Mouse (Mus musculus): ENCODE results near the gene Bcl7b. TPM values are rescaled to one million over a fixed set of nuclear protein-coding genes. Genes with fewer than 3 reads are reported as not detected.
A peak's percentile ranks its signal among the peaks of the same experiment; 100 is the strongest.

Gene Bcl7b
- polyA plus RNA-seq, 1 experiment from 2014 or later: 50.2 TPM

DNA sequence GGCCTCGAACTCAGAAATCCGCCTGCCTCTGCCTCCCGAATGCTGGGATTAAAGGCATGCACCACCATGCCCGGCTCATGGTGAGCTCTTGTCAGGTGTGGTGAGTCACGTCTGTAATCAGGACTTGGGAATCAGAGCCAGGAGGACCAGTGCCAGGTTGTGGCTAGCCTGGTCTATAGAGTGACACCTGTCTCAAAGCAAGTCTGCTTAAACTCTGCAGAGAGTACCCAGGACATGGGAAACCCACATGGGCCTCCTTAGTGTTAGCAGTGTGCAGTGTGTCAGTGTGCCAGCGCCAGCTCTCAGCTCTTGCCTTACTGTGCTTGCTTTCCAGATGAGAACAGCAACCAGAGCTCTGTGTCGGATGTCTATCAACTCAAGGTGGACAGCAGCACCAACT lies 11.5 kb downstream of the Bcl7b start:
- H3K36me3 ChIP-seq (ENCODE audit: insufficient read depth): peaks cover 80% of the 10 kb centered on the region
- no peak overlapping the region for H3K4me3 ChIP-seq (ENCODE audit: low read depth, low read length)
- DNase-seq (no peak), ATAC-seq (ENCODE audit: insufficient read depth) (no peak)
- no peak overlapping the region for H3K4me2 ChIP-seq
- no peak overlapping the region for H3K27ac ChIP-seq (ENCODE audit: low read depth)
- TF ChIP-seq CTCF (IDR thresholded peaks at IDR 0.05; ENCODE audit: low read depth): no peak
- H3K27me3 ChIP-seq (ENCODE audit: insufficient read depth, low read length): no peaks in the 10 kb centered on the region
- 92% methylated on average over 6 of the region's 7 CpGs for WGBS
- no peaks in the 10 kb centered on the region for H3K4me1 ChIP-seq (ENCODE audit: insufficient read depth)
- no peaks in the 10 kb centered on the region for H3K9me3 ChIP-seq (ENCODE audit: low read depth, low read length)
- H3K9ac ChIP-seq: no peak overlapping the region

DNA sequence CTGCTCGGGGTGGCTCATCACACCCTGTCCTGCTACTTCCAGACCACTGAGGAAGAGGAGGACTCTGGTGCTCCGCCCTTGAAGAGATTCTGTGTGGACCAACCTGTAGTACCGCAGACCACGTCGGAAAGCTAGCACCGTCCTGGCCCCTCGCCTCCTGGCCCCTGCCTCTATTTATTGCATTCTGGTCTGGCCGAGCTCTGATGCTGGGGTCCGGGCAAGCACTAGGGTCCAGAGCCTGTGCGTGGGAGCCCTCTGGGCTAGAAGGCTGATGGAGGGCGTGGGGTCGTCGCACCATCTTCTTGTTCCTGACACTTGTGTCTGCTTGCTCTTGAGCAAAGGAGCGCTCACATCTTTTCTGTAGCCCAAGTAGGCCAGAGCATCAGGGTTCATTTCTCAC lies 12.7 kb downstream of the Bcl7b start:
- DNase-seq: no peak
- ATAC-seq (ENCODE audit: insufficient read depth): no peak
- Histone ChIP-seq H3K27ac (ENCODE audit: low read depth) (no peak overlapping the region), H3K27me3 (ENCODE audit: insufficient read depth, low read length) (no peaks in the 10 kb centered on the region), H3K4me1 (ENCODE audit: insufficient read depth) (no peaks in the 10 kb centered on the region), H3K9me3 (ENCODE audit: low read depth, low read length) (no peaks in the 10 kb centered on the region), H3K9ac (no peak overlapping the region), H3K4me3 (ENCODE audit: low read depth, low read length) (no peak overlapping the region), H3K4me2 (no peak overlapping the region), H3K36me3 (ENCODE audit: insufficient read depth) (peaks cover 69% of the 10 kb centered on the region)
- no peak for TF ChIP-seq CTCF (IDR thresholded peaks at IDR 0.05; ENCODE audit: low read depth)
- WGBS: 96% methylated on average over 14 of the region's 14 CpGs

DNA sequence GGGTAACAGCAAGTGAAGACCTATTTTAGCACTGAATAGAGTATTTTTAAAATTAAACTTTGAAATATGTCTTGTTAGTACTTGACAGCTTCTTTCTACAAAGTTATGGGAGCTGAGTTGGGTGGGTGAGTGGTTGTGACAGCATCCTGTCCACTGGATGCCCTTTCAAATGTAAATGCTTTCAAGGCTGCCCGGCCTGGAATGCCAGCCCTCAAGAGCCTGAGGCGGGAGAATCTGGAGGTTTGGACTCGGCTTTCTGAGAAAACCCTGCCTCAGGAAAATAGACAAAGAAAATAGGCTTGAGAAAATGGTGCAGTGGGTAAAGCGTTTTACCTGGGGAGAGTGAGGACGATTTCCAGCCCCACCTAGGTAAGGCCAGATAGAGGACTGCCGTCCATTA lies 13.7 kb downstream of the Bcl7b start:
- Histone ChIP-seq H3K4me1 (ENCODE audit: insufficient read depth) (no peaks in the 10 kb centered on the region), H3K27ac (ENCODE audit: low read depth) (no peak overlapping the region), H3K36me3 (ENCODE audit: insufficient read depth) (peaks cover 59% of the 10 kb centered on the region), H3K4me2 (no peak overlapping the region), H3K27me3 (ENCODE audit: insufficient read depth, low read length) (no peaks in the 10 kb centered on the region), H3K9ac (no peak overlapping the region), H3K9me3 (ENCODE audit: low read depth, low read length) (no peaks in the 10 kb centered on the region), H3K4me3 (ENCODE audit: low read depth, low read length) (no peak overlapping the region)
- ATAC-seq (ENCODE audit: insufficient read depth) (no peak), DNase-seq (no peak)
- TF ChIP-seq CTCF (IDR thresholded peaks at IDR 0.05; ENCODE audit: low read depth): no peak
- 87% methylated on average over 6 of the region's 6 CpGs for WGBS

DNA sequence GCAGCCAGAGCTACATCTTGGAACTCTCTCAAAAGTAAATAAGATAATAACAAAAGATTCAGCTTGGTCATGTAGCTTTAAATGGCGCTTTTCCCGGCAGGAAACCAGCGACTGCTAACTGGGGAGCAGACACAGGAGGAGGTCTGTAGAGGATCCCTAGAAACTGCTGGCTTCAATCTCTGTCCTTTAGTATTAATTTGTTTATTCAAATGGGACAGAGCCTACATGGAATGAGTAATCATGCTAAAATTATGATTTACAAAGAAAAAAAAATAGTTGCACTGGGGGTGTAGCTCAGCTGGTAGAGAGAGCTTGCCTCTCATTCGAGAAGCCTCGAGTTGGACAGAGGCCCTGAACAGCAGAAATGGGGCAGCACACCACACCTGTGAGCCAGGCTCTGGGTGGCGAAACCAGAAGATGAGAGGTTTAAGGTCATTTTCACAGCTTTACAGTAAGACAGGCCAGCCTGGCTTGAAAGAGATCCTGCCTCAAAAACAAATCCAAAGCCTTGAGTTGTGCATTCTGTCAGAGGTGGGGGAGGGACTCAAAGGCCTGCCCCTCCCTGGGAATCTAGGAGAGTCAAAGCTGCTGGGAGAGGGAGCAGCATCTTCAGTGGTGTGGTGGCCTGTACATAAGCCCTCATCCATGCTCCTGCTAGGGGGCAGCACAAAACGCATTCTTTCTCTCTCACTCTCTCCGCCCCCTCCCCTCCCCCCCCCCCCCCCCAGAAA lies 15.2 kb downstream of the Bcl7b start:
- TF ChIP-seq CTCF (IDR thresholded peaks at IDR 0.05; ENCODE audit: low read depth): no peak
- Histone ChIP-seq H3K36me3 (ENCODE audit: insufficient read depth) (peaks cover 47% of the 10 kb centered on the region), H3K4me3 (ENCODE audit: low read depth, low read length) (no peak overlapping the region), H3K27ac (ENCODE audit: low read depth) (peak overlapping the region; percentile 36; the same call in 1 of the 2 replicates), H3K9me3 (ENCODE audit: low read depth, low read length) (no peaks in the 10 kb centered on the region), H3K4me1 (ENCODE audit: insufficient read depth) (no peaks in the 10 kb centered on the region), H3K9ac (no peak overlapping the region), H3K27me3 (ENCODE audit: insufficient read depth, low read length) (no peaks in the 10 kb centered on the region), H3K4me2 (no peak overlapping the region)
- WGBS: 39% methylated on average over 8 of the region's 8 CpGs
- ATAC-seq (ENCODE audit: insufficient read depth): no peak
- DNase-seq: no peak

DNA sequence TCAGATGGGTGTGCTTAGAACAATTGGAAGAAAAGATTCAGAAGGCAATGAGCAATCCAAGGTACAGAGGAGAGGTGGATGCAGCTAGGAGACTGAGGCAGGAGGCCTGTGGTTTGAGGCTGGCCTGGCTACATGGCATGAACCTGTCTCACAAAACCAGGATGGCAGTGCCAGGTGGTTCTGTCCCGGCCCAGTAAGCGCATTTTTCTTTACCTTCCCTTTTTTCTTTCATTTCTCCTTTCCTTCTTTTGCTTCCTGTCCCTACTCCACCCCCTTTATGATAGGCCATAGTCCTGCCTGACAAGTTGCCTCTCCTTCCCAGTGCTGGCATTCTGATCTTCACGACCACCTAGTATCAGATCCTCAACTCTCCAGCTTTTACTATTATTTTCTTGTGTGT lies 16.9 kb downstream of the Bcl7b start:
- WGBS: 95% methylated on average over 3 of the region's 3 CpGs
- peaks cover 8% of the 10 kb centered on the region for H3K4me1 ChIP-seq (ENCODE audit: insufficient read depth)
- H3K4me2 ChIP-seq: no peak overlapping the region
- no peak overlapping the region for H3K4me3 ChIP-seq (ENCODE audit: low read depth, low read length)
- H3K9ac ChIP-seq: no peak overlapping the region
- DNase-seq (no peak), ATAC-seq (ENCODE audit: insufficient read depth) (no peak)
- H3K36me3 ChIP-seq (ENCODE audit: insufficient read depth): peaks cover 42% of the 10 kb centered on the region
- H3K27ac ChIP-seq (ENCODE audit: low read depth): no peak overlapping the region
- H3K9me3 ChIP-seq (ENCODE audit: low read depth, low read length): no peaks in the 10 kb centered on the region
- no peaks in the 10 kb centered on the region for H3K27me3 ChIP-seq (ENCODE audit: insufficient read depth, low read length)
- no peak for TF ChIP-seq CTCF (IDR thresholded peaks at IDR 0.05; ENCODE audit: low read depth)

DNA sequence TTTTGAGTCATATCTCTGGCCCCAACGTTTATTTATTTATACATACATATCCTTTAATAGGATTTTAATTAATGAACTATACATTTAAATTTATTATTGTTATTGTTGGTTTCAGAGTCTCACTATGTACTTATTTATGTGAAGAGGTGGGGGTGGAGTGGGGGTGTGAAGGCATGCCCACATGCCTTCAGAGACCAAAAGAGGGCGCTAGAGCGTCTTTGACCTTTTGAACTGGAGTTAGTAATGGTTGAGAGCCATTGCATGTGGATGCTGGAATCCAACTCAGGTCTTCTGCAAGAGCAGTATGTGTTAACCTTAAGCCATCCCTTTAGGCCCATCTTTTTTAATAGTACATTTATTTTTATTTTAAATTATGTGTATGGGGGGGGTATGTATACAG lies 17.5 kb downstream of the Bcl7b start:
- no peak for ATAC-seq (ENCODE audit: insufficient read depth)
- H3K27me3 ChIP-seq (ENCODE audit: insufficient read depth, low read length): no peaks in the 10 kb centered on the region
- H3K4me1 ChIP-seq (ENCODE audit: insufficient read depth): peaks cover 9% of the 10 kb centered on the region
- H3K9me3 ChIP-seq (ENCODE audit: low read depth, low read length): no peaks in the 10 kb centered on the region
- DNase-seq: peak; percentile 41
- H3K4me3 ChIP-seq (ENCODE audit: low read depth, low read length): no peak overlapping the region
- peak overlapping the region; percentile 84; the same call in 1 of the 2 replicates for H3K4me2 ChIP-seq
- 0 out of 2 replicates have a peak, but pooled peaks have one; percentile 34 for TF ChIP-seq CTCF (IDR thresholded peaks at IDR 0.05; ENCODE audit: low read depth)
- no peak overlapping the region for H3K9ac ChIP-seq
- H3K27ac ChIP-seq (ENCODE audit: low read depth): no peak overlapping the region
- 23% methylated on average over 3 of the region's 3 CpGs for WGBS
- peaks cover 41% of the 10 kb centered on the region for H3K36me3 ChIP-seq (ENCODE audit: insufficient read depth)

DNA sequence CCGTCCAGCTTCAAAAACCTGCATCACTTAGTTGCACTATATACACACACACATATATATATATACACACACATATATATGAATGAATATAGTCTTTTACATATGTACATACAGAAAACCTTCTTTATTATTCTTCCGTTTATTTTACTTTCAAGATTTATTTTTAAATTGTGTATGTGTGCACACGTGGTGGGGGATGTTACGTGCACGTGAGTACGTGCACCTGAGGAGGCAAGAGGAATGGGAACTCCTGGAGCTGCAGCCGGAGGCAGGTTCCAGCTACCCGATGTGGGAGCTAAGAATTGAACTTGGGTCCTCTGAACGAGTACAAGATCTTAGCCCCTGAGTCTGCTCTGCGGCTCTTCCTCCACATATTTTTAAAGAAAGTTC lies 18.1 kb downstream of the Bcl7b start:
- Histone ChIP-seq H3K27ac (ENCODE audit: low read depth) (peak overlapping the region; percentile 98), H3K9me3 (ENCODE audit: low read depth, low read length) (no peaks in the 10 kb centered on the region), H3K4me3 (ENCODE audit: low read depth, low read length) (peak overlapping the region; percentile 100), H3K4me2 (peak overlapping the region; percentile 84), H3K36me3 (ENCODE audit: insufficient read depth) (peaks cover 40% of the 10 kb centered on the region), H3K27me3 (ENCODE audit: insufficient read depth, low read length) (no peaks in the 10 kb centered on the region), H3K4me1 (ENCODE audit: insufficient read depth) (peaks cover 9% of the 10 kb centered on the region), H3K9ac (peak overlapping the region; percentile 98)
- DNase-seq (no peak), ATAC-seq (ENCODE audit: insufficient read depth) (no peak)
- TF ChIP-seq CTCF (IDR thresholded peaks at IDR 0.05; ENCODE audit: low read depth): no peak
- WGBS: 19% methylated on average over 10 of the region's 10 CpGs
